Mouse (Mus musculus): ENCODE results near the gene Siglech.

DNA sequence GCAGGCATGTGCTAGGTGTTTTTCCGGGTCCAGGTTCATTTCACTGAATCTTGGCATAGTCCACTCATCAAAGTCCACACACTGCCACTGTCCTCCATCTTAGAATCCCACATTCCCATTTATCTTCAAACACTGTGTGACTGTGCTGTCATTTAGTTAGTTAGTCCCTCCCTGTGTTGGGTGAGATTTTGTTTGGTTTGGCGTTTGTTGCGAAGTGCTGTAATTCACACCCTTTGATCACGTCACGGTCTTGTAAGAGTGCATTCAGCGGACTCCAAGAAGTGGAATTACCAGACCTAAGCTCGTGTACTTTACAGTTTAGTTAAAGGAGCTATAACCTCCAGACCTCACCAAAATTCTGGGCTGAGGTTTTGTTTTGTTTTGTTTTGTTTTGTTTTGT is 45.3 kb upstream of the Siglech start:
- TF ChIP-seq CTCF (IDR thresholded peaks at IDR 0.05) (no peak), EP300 (IDR thresholded peaks at IDR 0.05) (no peak)
